Mouse (Mus musculus) forebrain, embryonic 13.5 days (tissue): ENCODE results near the gene Cabcoco1. TPM values are rescaled to one million over a fixed set of nuclear protein-coding genes. Genes with fewer than 3 reads are reported as not detected.

Experiments
- ATAC-seq: fragments of 200-750 bp; cut with Nextera tagmentation; 2 replicates; pipeline ENCODE4 v1.8.0; 2017
- H3K27ac ChIP-seq: fragments of 300-500 bp; sonication (generic); 2 replicates; pipeline ENCODE4 v1.5.1; 2015; ENCODE audit warnings: inconsistent platforms, mild to moderate bottlenecking, moderate library complexity
- H3K27me3 ChIP-seq: fragments of 300-500 bp; sonication (generic); 2 replicates; pipeline ENCODE4 v1.6.1; 2015; ENCODE audit warnings: mild to moderate bottlenecking, inconsistent platforms
- H3K36me3 ChIP-seq: fragments of 300-500 bp; sonication (generic); 2 replicates; pipeline ENCODE4 v1.6.1; 2015; ENCODE audit warnings: mild to moderate bottlenecking, inconsistent platforms; ENCODE audit not compliant: poor library complexity, severe bottlenecking
- H3K4me1 ChIP-seq: fragments of 300-500 bp; sonication (generic); 2 replicates; pipeline ENCODE4 v1.6.1; 2015; ENCODE audit warnings: inconsistent platforms
- H3K4me2 ChIP-seq: fragments of 300-500 bp; sonication (generic); 2 replicates; pipeline ENCODE4 v1.6.1; 2015; ENCODE audit warnings: inconsistent platforms, mild to moderate bottlenecking, moderate library complexity
- H3K4me3 ChIP-seq: fragments of 300-500 bp; sonication (generic); 2 replicates; pipeline ENCODE4 v1.5.1; 2015; ENCODE audit warnings: mild to moderate bottlenecking, inconsistent platforms
- H3K9ac ChIP-seq: fragments of 300-500 bp; sonication (generic); 2 replicates; pipeline ENCODE4 v1.6.1; 2015; ENCODE audit warnings: mild to moderate bottlenecking, inconsistent platforms
- H3K9me3 ChIP-seq: fragments of 300-500 bp; sonication (generic); replicated peaks from 2 replicates; pipeline ENCODE4 v1.6.1; 2016; ENCODE audit warnings: inconsistent platforms
- WGBS: fragments of 180-500 bp; shearing (Covaris S2); methylation state at CpG from one replicate; pipeline ENCODE4 v1.1.7; 2015; 5-methylcytosine and 5-hydroxymethylcytosine counted together
- polyA plus RNA-seq: library from polyadenylated mRNA; unstranded; fragments of >200 nt; fragmentation: Nextera tagmentation; extraction: Ambion mirVana; gene quantifications from 2 replicates; pipeline ENCODE4 v1.2.1, GENCODE M21; 2015

Gene Cabcoco1
- polyA plus RNA-seq, 1 experiment from 2014 or later: 0.44 TPM

DNA sequence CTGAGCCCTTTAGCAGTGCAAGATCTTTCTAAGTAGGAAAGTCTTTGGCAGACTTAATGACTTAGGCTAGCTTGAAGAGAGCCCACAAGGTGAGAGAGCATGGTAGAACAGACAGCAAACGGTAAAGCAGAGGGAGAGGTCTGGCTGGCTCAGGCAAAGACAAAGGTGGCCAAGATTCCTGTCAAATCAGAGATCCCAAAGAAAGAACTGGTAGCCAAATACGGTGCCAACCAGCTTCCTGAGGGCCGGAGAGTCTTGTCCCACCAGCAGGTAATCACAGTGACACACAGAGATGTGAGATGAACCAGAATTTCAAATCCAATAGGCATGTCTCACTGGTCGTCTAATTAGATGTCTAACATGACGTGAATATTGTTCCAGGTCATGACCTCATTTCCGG is 40.6 kb downstream of the Cabcoco1 start:
- 83% methylated on average over 6 of the region's 6 CpGs for WGBS
- no peak for ATAC-seq
- H3K27me3 ChIP-seq: no peaks in the 10 kb centered on the region
- H3K4me2 ChIP-seq: no peak overlapping the region
- no peaks in the 10 kb centered on the region for H3K36me3 ChIP-seq
- H3K4me3 ChIP-seq: no peak overlapping the region
- H3K4me1 ChIP-seq: no peaks in the 10 kb centered on the region
- H3K9me3 ChIP-seq: no peaks in the 10 kb centered on the region
- no peak overlapping the region for H3K9ac ChIP-seq
- no peak overlapping the region for H3K27ac ChIP-seq

DNA sequence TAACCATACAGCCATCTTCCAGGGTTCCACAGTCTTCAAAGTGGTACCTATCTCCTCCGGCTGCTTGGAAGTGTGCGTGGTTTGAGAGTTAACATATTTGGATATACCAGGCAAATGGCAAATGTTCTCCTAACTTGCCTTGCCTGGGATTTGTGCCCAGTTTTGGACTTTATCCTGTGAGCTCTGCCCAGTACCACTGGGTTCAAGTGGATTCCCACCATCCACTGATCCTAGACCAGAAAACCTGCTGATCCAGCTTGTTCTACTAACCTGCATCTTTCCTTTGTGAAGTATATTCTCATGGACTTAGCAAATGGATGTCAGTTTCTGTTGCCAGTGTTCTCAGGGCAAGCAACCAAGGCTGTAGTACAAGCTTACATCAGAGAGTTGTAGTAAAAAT is 46.5 kb downstream of the Cabcoco1 start:
- Histone ChIP-seq H3K4me3 (no peak overlapping the region), H3K9me3 (no peaks in the 10 kb centered on the region), H3K4me1 (no peaks in the 10 kb centered on the region), H3K4me2 (no peak overlapping the region), H3K27ac (no peak overlapping the region), H3K36me3 (no peaks in the 10 kb centered on the region), H3K9ac (no peak overlapping the region), H3K27me3 (no peaks in the 10 kb centered on the region)
- 92% methylated on average over 2 of the region's 2 CpGs for WGBS
- ATAC-seq: no peak

DNA sequence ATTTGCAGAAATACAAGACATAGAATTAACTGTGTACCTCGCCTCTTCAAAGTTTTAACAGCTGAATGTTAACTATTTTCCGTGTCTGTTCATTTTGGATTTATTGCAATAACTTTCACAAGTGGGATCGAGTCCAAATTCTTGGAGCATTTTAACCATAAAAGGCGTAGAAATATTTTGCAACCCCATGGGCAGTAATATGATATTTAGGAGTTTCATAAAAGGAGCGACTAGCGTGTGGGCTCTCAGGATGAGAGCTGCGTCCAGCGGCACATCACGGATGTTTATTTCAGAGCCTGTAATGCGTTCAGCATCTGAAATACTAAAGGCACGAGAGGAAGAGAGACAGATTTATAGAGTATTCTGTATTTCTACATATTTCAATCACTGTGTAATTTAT is 50.1 kb downstream of the Cabcoco1 start:
- H3K4me3 ChIP-seq: no peak overlapping the region
- no peak for ATAC-seq
- H3K36me3 ChIP-seq: no peaks in the 10 kb centered on the region
- no peaks in the 10 kb centered on the region for H3K4me1 ChIP-seq
- no peak overlapping the region for H3K9ac ChIP-seq
- no peak overlapping the region for H3K27ac ChIP-seq
- H3K9me3 ChIP-seq: no peaks in the 10 kb centered on the region
- H3K4me2 ChIP-seq: no peak overlapping the region
- H3K27me3 ChIP-seq: no peaks in the 10 kb centered on the region
- WGBS: 92% methylated on average over 11 of the region's 11 CpGs

- WGBS: 65% methylated on average over 6 of the region's 6 CpGs
- no peak for ATAC-seq
- H3K36me3 ChIP-seq: no peaks in the 10 kb centered on the region
- H3K27ac ChIP-seq: no peak overlapping the region
- no peak overlapping the region for H3K4me2 ChIP-seq
- H3K4me1 ChIP-seq: no peaks in the 10 kb centered on the region
- no peaks in the 10 kb centered on the region for H3K9me3 ChIP-seq
- no peak overlapping the region for H3K4me3 ChIP-seq
- no peak overlapping the region for H3K9ac ChIP-seq
- H3K27me3 ChIP-seq: no peaks in the 10 kb centered on the region
Observed at GRCm38 (mm10) chr10:68490781-68491180, 50.9 kb downstream of the Cabcoco1 start.

- H3K4me3 ChIP-seq: no peak overlapping the region
- H3K36me3 ChIP-seq: no peaks in the 10 kb centered on the region
- no peaks in the 10 kb centered on the region for H3K27me3 ChIP-seq
- no peaks in the 10 kb centered on the region for H3K9me3 ChIP-seq
- H3K9ac ChIP-seq: no peak overlapping the region
- no peaks in the 10 kb centered on the region for H3K4me1 ChIP-seq
- no peak for ATAC-seq
- no peak overlapping the region for H3K4me2 ChIP-seq
- no peak overlapping the region for H3K27ac ChIP-seq
- WGBS: 90% methylated on average over 8 of the region's 8 CpGs
Observed at GRCm38 (mm10) chr10:68472799-68473198, 68.9 kb downstream of the Cabcoco1 start.

DNA sequence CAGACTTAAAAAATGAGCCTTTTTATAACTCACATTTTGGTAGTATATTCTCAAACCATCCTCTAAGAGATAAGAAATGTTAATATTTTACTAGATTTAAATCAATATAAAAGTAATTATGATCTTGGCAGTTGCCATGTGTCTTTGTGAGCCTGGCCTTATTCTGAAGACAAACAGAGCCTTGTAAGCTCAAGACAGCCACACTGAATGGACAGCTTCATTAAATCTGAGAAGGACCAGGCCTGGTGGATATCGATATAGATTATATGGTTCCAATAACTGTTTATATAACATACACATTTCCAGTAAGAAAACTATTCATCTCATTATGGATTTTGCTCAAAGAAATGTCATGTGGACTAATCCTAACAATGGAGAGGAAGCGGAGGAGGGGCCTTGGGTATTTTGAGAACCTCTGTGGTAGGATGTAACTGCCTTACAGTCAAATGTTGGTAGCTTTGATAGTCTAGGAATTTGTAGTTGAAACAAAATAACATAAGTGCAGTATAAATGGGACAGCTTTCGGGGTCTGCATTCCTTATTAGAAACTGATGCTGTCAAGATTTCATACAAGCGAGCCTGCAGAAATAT is 75.9 kb downstream of the Cabcoco1 start:
- WGBS: 89% methylated on average over 4 of the region's 4 CpGs
- Histone ChIP-seq H3K4me3 (no peak overlapping the region), H3K4me1 (no peaks in the 10 kb centered on the region)

GRCm38 (mm10) chr10:68464943-68465342 is 76.8 kb downstream of the Cabcoco1 start:
- Histone ChIP-seq H3K27me3 (no peaks in the 10 kb centered on the region), H3K36me3 (no peaks in the 10 kb centered on the region), H3K4me3 (no peak overlapping the region), H3K4me1 (no peaks in the 10 kb centered on the region), H3K9me3 (no peaks in the 10 kb centered on the region), H3K27ac (no peak overlapping the region), H3K4me2 (no peak overlapping the region), H3K9ac (no peak overlapping the region)
- no peak for ATAC-seq
- 30% methylated on average over 7 of the region's 7 CpGs for WGBS

More for the DNA sequence above, 75.9 kb downstream of the Cabcoco1 start:
- H3K27ac ChIP-seq: no peak overlapping the region
- H3K27me3 ChIP-seq: no peaks in the 10 kb centered on the region
- H3K36me3 ChIP-seq: no peaks in the 10 kb centered on the region
- no peak overlapping the region for H3K9ac ChIP-seq
- H3K4me2 ChIP-seq: no peak overlapping the region
- ATAC-seq: no peak
- H3K9me3 ChIP-seq: no peaks in the 10 kb centered on the region

DNA sequence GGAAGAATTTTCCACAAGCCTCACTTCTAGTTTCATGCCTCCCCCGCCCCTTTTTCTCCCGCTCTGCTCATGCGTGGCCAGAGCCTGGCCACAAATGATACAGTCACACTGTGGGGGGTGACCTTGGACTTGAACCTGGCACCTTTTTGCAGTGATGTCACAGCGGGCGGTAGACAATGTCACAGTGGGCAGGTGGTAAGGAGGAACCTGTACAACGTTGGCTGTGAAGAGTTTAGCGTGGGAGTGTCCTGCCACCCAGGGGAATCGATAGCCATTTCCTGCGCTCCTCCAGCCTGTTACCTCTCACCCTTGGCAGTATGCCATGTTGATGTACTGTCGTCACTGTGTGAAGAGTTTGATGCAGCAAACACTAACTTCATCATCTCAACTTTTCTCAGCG is 81.9 kb downstream of the Cabcoco1 start:
- no peak overlapping the region for H3K4me2 ChIP-seq
- WGBS: 80% methylated on average over 11 of the region's 11 CpGs
- no peaks in the 10 kb centered on the region for H3K4me1 ChIP-seq
- H3K9ac ChIP-seq: no peak overlapping the region
- no peak for ATAC-seq
- H3K36me3 ChIP-seq: no peaks in the 10 kb centered on the region
- no peaks in the 10 kb centered on the region for H3K9me3 ChIP-seq
- H3K27me3 ChIP-seq: no peaks in the 10 kb centered on the region
- no peak overlapping the region for H3K27ac ChIP-seq
- H3K4me3 ChIP-seq: no peak overlapping the region

- Histone ChIP-seq H3K36me3 (no peaks in the 10 kb centered on the region), H3K9ac (no peak overlapping the region), H3K4me2 (no peak overlapping the region), H3K27ac (no peak overlapping the region), H3K9me3 (no peaks in the 10 kb centered on the region; the same call in 1 of the 2 replicates), H3K4me3 (no peak overlapping the region), H3K4me1 (no peaks in the 10 kb centered on the region), H3K27me3 (no peaks in the 10 kb centered on the region)
- ATAC-seq: no peak
- 88% methylated on average over 7 of the region's 7 CpGs for WGBS
Observed at GRCm38 (mm10) chr10:68457019-68457418, 84.7 kb downstream of the Cabcoco1 start.

DNA sequence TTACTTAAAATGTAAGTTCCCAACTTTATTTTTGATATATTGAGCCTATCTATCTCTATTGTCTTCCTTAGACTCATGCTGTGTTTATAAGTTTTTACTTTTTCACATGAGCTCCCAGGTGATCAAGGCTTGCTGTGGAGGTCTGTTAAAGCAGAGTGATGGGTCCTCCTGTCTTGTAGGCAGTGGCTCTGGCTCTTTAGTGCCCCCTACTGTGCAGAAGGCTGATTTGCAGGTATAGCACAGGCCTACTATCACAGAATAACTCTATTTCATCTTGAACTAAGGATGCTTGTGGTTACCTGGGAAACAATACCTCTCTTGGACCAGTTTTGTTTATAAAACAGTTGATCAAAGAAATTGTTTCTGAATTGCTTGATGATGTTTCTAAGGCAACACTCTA is 87.2 kb downstream of the Cabcoco1 start:
- Histone ChIP-seq H3K4me2 (no peak overlapping the region), H3K36me3 (no peaks in the 10 kb centered on the region), H3K27me3 (no peaks in the 10 kb centered on the region), H3K4me1 (no peaks in the 10 kb centered on the region), H3K27ac (no peak overlapping the region), H3K9me3 (no peaks in the 10 kb centered on the region; the same call in 1 of the 2 replicates), H3K4me3 (no peak overlapping the region), H3K9ac (no peak overlapping the region)
- ATAC-seq: no peak

- Histone ChIP-seq H3K9me3 (no peaks in the 10 kb centered on the region), H3K27me3 (no peaks in the 10 kb centered on the region), H3K4me1 (peaks cover 9% of the 10 kb centered on the region; the same call in 1 of the 2 replicates), H3K9ac (no peak overlapping the region), H3K4me3 (no peak overlapping the region), H3K27ac (no peak overlapping the region), H3K36me3 (no peaks in the 10 kb centered on the region), H3K4me2 (no peak overlapping the region)
- 68% methylated on average over 5 of the region's 5 CpGs for WGBS
- ATAC-seq: no peak
Observed at GRCm38 (mm10) chr10:68446797-68447125, 94.9 kb downstream of the Cabcoco1 start.

DNA sequence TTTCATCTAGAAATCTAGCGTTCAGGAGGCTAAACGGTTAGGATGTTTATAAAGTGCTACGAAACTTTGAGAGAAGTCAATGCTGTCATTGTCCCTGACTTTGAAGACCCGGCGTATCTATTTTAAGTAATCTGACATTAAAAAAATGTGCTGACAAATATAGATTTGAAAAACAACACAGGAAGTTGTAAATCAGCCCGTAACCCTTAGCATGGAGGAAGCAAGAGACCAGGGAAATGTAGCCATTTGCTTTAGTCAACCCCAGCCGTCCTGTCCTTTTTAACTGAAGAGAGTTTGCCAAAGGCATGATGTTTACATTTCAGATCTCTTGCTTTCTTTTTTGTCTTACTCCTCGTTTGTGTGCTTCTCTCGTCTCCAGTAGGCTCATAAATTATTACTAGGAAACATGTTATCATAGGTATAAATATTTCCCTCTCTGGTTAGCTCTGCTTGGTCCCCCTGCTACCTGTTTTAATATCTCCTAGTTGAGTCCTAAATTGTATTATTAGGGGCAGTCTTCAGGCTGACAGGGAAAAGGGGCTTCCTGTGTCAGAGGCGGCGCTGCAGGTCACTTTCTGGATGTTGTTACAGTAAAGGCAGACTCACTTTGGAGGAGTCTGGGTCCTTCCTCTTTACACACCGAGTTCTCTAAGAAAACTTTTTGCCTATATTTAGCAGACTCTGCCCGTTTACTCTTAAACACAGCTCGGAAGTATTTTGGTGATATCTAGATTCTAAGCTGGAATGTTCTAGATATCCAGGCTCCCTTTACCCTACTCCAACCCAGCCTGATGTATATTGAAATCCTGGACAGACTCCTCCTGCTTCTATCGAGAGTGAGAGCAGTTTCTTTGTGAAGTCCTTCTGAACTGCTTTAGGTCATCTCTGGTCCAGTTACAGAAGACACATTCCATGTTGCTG is 95.6 kb downstream of the Cabcoco1 start:
- no peak for ATAC-seq
- H3K4me3 ChIP-seq: no peak overlapping the region

More for the DNA sequence above, 95.6 kb downstream of the Cabcoco1 start:
- Histone ChIP-seq H3K36me3 (no peaks in the 10 kb centered on the region), H3K9me3 (no peaks in the 10 kb centered on the region), H3K4me1 (peaks cover 9% of the 10 kb centered on the region; the same call in 1 of the 2 replicates), H3K4me2 (no peak overlapping the region), H3K9ac (no peak overlapping the region), H3K27ac (no peak overlapping the region), H3K27me3 (no peaks in the 10 kb centered on the region)
- 75% methylated on average over 15 of the region's 15 CpGs for WGBS
